ENCODE assay signal across 8 mouse cellular contexts in the genomic region with DNA sequence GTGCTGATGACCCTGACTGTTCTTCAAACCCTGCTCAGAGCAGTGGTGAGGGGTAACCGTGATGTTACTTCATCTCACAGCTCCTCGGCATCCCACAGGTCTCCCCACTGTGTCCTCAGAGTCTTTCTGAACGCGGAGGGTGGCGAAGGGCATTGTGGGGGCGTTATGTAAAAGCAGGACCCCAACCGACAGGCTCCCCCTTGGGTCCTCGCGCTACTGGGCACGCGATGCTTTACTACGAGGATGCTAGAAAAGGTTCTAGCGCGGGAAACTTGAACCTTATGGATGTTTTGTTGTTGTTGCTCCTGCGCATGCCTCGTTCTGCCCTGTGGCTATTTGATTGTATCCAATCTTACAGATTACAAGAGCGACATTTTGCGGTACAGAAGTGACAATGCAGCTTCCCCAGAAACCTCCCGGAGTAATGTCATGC. TPM values are rescaled to one million over a fixed set of nuclear protein-coding genes. Genes with fewer than 3 reads are reported as not detected.
DNase-seq lines count a peak whose midpoint lies in the region; ATAC-seq and TF ChIP-seq lines count a peak whose summit lies in the region.

A gene (minus strand): TSS at position 183 of the 433 bp plus-strand sequence.

- under 1% methylated on average over 19 of the region's 19 CpGs for WGBS in forebrain, embryonic 11.5 days
- under 1% methylated on average over 19 of the region's 19 CpGs for WGBS in heart, embryonic 14.5 days
- under 1% methylated on average over 19 of the region's 19 CpGs for WGBS in kidney, postnatal 0 days
- 0% methylated on average over 19 of the region's 19 CpGs for WGBS in midbrain, postnatal 0 days

- H3K36me3 ChIP-seq in forebrain, embryonic 11.5 days (ENCODE audit: control insufficient read depth, insufficient read depth, low read length) = peaks cover 9% of the 10 kb centered on the region; the same call in 1 of the 2 replicates
- peaks cover 47% of the 10 kb centered on the region for H3K36me3 ChIP-seq in heart, embryonic 14.5 days (ENCODE audit: control insufficient read depth, insufficient read depth, low read length)
- peaks cover 18% of the 10 kb centered on the region for H3K36me3 ChIP-seq in kidney, postnatal 0 days (ENCODE audit: insufficient read depth, low read length)
- peaks cover 23% of the 10 kb centered on the region for H3K36me3 ChIP-seq in midbrain, postnatal 0 days (ENCODE audit: insufficient read depth, low read length)

- peak within 1 kb of the TSS; percentile 90 for H3K27ac ChIP-seq in forebrain, embryonic 11.5 days (ENCODE audit: low read depth, low read length)
- peak within 1 kb of the TSS; percentile 80 to 83 for H3K27ac ChIP-seq in heart, embryonic 14.5 days (replicated peaks in 1 of 2; ENCODE audit: control insufficient read depth in 1 of 2, insufficient read depth in 1 of 2, low read depth in 2 of 2, low read length in 2 of 2)
- H3K27ac ChIP-seq in kidney, postnatal 0 days = peak within 1 kb of the TSS; percentile 90
- H3K27ac ChIP-seq in midbrain, postnatal 0 days (ENCODE audit: low read depth, low read length) = peak within 1 kb of the TSS; percentile 92

- DNase-seq in ES-CJ7 (ENCODE audit: low read depth, low spot score) = peak; percentile 78
- DNase-seq in brain, embryonic 18.5 days (ENCODE audit: low read depth, low spot score) = peak; percentile 68
- DNase-seq in forebrain, embryonic 11.5 days (ENCODE audit: low spot score) = peak; percentile 69
- peak; percentile 91 for DNase-seq in kidney, postnatal 0 days (ENCODE audit: low spot score)
- DNase-seq in liver = peak; percentile 44
- DNase-seq in midbrain, postnatal 0 days (ENCODE audit: low spot score) = peak; percentile 94
- peak; percentile 61 for DNase-seq in testis, postnatal 14 days (ENCODE audit: low spot score)

- peaks cover 13% of the 10 kb centered on the region; the same call in 1 of the 2 replicates for H3K4me1 ChIP-seq in forebrain, embryonic 11.5 days (replicated peaks; ENCODE audit: control insufficient read depth, insufficient read depth, low read length)
- peaks cover 4 to 23% of the 10 kb centered on the region in 2 experiments for H3K4me1 ChIP-seq in heart, embryonic 14.5 days (ENCODE audit: control insufficient read depth in 2 of 2, insufficient read depth in 2 of 2, low read length in 2 of 2)
- peaks cover 10% of the 10 kb centered on the region for H3K4me1 ChIP-seq in kidney, postnatal 0 days (replicated peaks; ENCODE audit: insufficient read depth, low read length)
- peaks cover 4% of the 10 kb centered on the region; the same call in 1 of the 2 replicates for H3K4me1 ChIP-seq in midbrain, postnatal 0 days (ENCODE audit: insufficient read depth, low read length)

- no peak for ATAC-seq in forebrain, embryonic 11.5 days (replicated peaks; ENCODE audit: low FRiP score)
- no peak for ATAC-seq in heart, embryonic 14.5 days (ENCODE audit: insufficient number of reproducible peaks, insufficient read depth, low FRiP score, low read depth)
- ATAC-seq in kidney, postnatal 0 days (replicated peaks; ENCODE audit: low FRiP score, low read depth) = no peak
- peak; percentile 59 for ATAC-seq in midbrain, postnatal 0 days (ENCODE audit: low FRiP score)

- no peaks in the 10 kb centered on the region for H3K27me3 ChIP-seq in forebrain, embryonic 11.5 days (ENCODE audit: control insufficient read depth, insufficient read depth, low read length)
- H3K27me3 ChIP-seq in heart, embryonic 14.5 days (ENCODE audit: control insufficient read depth, insufficient read depth, low read length) = no peaks in the 10 kb centered on the region
- H3K27me3 ChIP-seq in kidney, postnatal 0 days (ENCODE audit: insufficient read depth, low read length) = no peaks in the 10 kb centered on the region
- no peaks in the 10 kb centered on the region for H3K27me3 ChIP-seq in midbrain, postnatal 0 days (ENCODE audit: insufficient read depth, low read length)

- peak; percentile 54 for TF ChIP-seq CTCF in kidney, postnatal 0 days (IDR thresholded peaks at IDR 0.05; ENCODE audit: low read depth)
- peak; percentile 60 for TF ChIP-seq CTCF in midbrain, postnatal 0 days (IDR thresholded peaks at IDR 0.05)

- no peaks in the 10 kb centered on the region for H3K9me3 ChIP-seq in forebrain, embryonic 11.5 days (ENCODE audit: control insufficient read depth, low read length)
- no peaks in the 10 kb centered on the region for H3K9me3 ChIP-seq in heart, embryonic 14.5 days (ENCODE audit: control insufficient read depth, low read length)
- H3K9me3 ChIP-seq in kidney, postnatal 0 days (replicated peaks; ENCODE audit: low read length) = no peaks in the 10 kb centered on the region
- no peaks in the 10 kb centered on the region for H3K9me3 ChIP-seq in midbrain, postnatal 0 days (ENCODE audit: low read length)

- H3K4me3 ChIP-seq in forebrain, embryonic 11.5 days (ENCODE audit: low read depth, low read length) = peak within 1 kb of the TSS; percentile 81
- H3K4me3 ChIP-seq in heart, embryonic 14.5 days (ENCODE audit: control insufficient read depth in 1 of 2, insufficient read depth in 1 of 2, low read depth in 1 of 2, low read length in 2 of 2) = peak within 1 kb of the TSS; percentile 77 to 94
- H3K4me3 ChIP-seq in kidney, postnatal 0 days (replicated peaks; ENCODE audit: low read depth, low read length) = peak within 1 kb of the TSS; percentile 98
- peak within 1 kb of the TSS; percentile 92 for H3K4me3 ChIP-seq in midbrain, postnatal 0 days (ENCODE audit: low read depth, low read length)

- peak within 1 kb of the TSS; percentile 98 for H3K4me2 ChIP-seq in forebrain, embryonic 11.5 days (ENCODE audit: low read depth, low read length, severe bottlenecking)
- peak within 1 kb of the TSS; percentile 96 for H3K4me2 ChIP-seq in heart, embryonic 14.5 days (ENCODE audit: low read length)
- peak within 1 kb of the TSS; percentile 88 for H3K4me2 ChIP-seq in kidney, postnatal 0 days (ENCODE audit: low read length)
- peak within 1 kb of the TSS; percentile 94 for H3K4me2 ChIP-seq in midbrain, postnatal 0 days (ENCODE audit: low read depth, low read length, poor library complexity, severe bottlenecking)

- H3K9ac ChIP-seq in forebrain, embryonic 11.5 days (ENCODE audit: low read length) = peak within 1 kb of the TSS; percentile 88
- H3K9ac ChIP-seq in heart, embryonic 14.5 days (ENCODE audit: low read length) = peak within 1 kb of the TSS; percentile 98
- peak within 1 kb of the TSS; percentile 93 for H3K9ac ChIP-seq in kidney, postnatal 0 days (ENCODE audit: low read depth, low read length)
- peak within 1 kb of the TSS; percentile 89 for H3K9ac ChIP-seq in midbrain, postnatal 0 days (replicated peaks; ENCODE audit: low read length, poor library complexity, severe bottlenecking)

RNA-seq across cellular contexts. Expression of the gene that starts here (rescaled TPM):
- 296 and 297 TPM in 2 replicates for polyA plus RNA-seq in forebrain, embryonic 11.5 days (2014; fragmentation: Nextera tagmentation; extraction: Ambion mirVana)
- 219 and 234 TPM in 2 replicates for polyA plus RNA-seq in heart, embryonic 14.5 days (2014; fragmentation: Nextera tagmentation; extraction: Ambion mirVana)
- polyA plus RNA-seq in kidney, postnatal 0 days (2015; fragmentation: Nextera tagmentation; extraction: Ambion mirVana) = 300 and 312 TPM in 2 replicates
- 245 and 287 TPM in 2 replicates for total RNA-seq in midbrain, postnatal 0 days (2014; rRNA removed)
- polyA plus RNA-seq in midbrain, postnatal 0 days (2015; fragmentation: Nextera tagmentation; extraction: Ambion mirVana) = 325 and 332 TPM in 2 replicates

Comparison
In these comparisons a context has a peak if more than half of its experiments do, and no peak if none do; other contexts are left out.
1. DNase-seq: peak in every context shown above with its lines; median percentile 94 in midbrain, postnatal 0 days; 91 in kidney, postnatal 0 days; 78 in ES-CJ7; 69 in forebrain, embryonic 11.5 days; 68 in brain, embryonic 18.5 days; 61 in testis, postnatal 14 days; 44 in liver.